Mouse (Mus musculus): ENCODE results near the gene Musk.

GRCm38 (mm10) chr4:58351590-58351989 lies 65.8 kb downstream of the Musk start:
- TF ChIP-seq CTCF (IDR thresholded peaks at IDR 0.05; ENCODE audit: insufficient read depth, low read depth, low read length) (no peak), POLR2A (IDR thresholded peaks at IDR 0.05; ENCODE audit: insufficient read depth, low read depth, low read length) (no peak)

All from olfactory bulb, adult 2 months (tissue).